Mouse (Mus musculus) small intestine, adult 2 months (tissue): ENCODE results near the gene Cd93. TPM values are rescaled to one million over a fixed set of nuclear protein-coding genes. Genes with fewer than 3 reads are reported as not detected.

Experiments used
- H3K27ac ChIP-seq: fragments of 200-500 bp; 2 replicates; pipeline ENCODE4 v1.5.1; 2012; ENCODE audit warnings: low read depth, low read length, control low read depth, inconsistent platforms; ENCODE audit not compliant: insufficient read depth
- H3K27me3 ChIP-seq: fragments of 200-500 bp; 2 replicates; pipeline ENCODE4 v1.6.1; 2012; ENCODE audit warnings: mild to moderate bottlenecking, moderate library complexity, low read length, inconsistent platforms; ENCODE audit not compliant: control insufficient read depth, insufficient read depth
- H3K36me3 ChIP-seq: fragments of 200-500 bp; 2 replicates; pipeline ENCODE4 v1.6.1; 2012; ENCODE audit warnings: mild to moderate bottlenecking, low read length, control low read depth, inconsistent platforms; ENCODE audit not compliant: control insufficient read depth, insufficient read depth
- H3K4me1 ChIP-seq: fragments of 200-500 bp; 2 replicates; pipeline ENCODE4 v1.6.1; 2012; ENCODE audit warnings: low read length, inconsistent platforms, mixed read lengths; ENCODE audit not compliant: control insufficient read depth, insufficient read depth, insufficient read length
- H3K4me3 ChIP-seq: fragments of 200-500 bp; 2 replicates; pipeline ENCODE4 v1.5.1; 2012; ENCODE audit warnings: low read depth, mild to moderate bottlenecking, control low read depth, inconsistent platforms, low read length, moderate library complexity
- CTCF ChIP-seq: fragments of 200-500 bp; IDR thresholded peaks from 2 replicates; pipeline ENCODE4 v1.5.1; 2012; ENCODE audit warnings: low read depth, mild to moderate bottlenecking, control low read depth, inconsistent platforms, low read length, moderate library complexity, mixed read lengths; ENCODE audit not compliant: insufficient replicate concordance, insufficient read length; ENCODE audit errors: extremely low read depth
- POLR2A ChIP-seq: fragments of 200-500 bp; IDR thresholded peaks from 2 replicates; pipeline ENCODE4 v1.6.1; 2012; ENCODE audit warnings: low read depth, mild to moderate bottlenecking, control low read depth, inconsistent platforms, low read length, moderate library complexity
- WGBS: fragments of 180-500 bp; shearing (Covaris S2); methylation state at CpG from one replicate; pipeline ENCODE4 v1.1.7; 2018; 5-methylcytosine and 5-hydroxymethylcytosine counted together
- polyA plus RNA-seq: library from polyadenylated mRNA; depleted of rRNA; stranded (reverse); fragments of >200 nt; gene quantifications from 2 replicates; pipeline ENCODE4 v1.2.3, GENCODE M21; 2012; rRNA removed

Cd93 gene
- polyA plus RNA-seq, 1 experiment: 2.5 TPM

DNA sequence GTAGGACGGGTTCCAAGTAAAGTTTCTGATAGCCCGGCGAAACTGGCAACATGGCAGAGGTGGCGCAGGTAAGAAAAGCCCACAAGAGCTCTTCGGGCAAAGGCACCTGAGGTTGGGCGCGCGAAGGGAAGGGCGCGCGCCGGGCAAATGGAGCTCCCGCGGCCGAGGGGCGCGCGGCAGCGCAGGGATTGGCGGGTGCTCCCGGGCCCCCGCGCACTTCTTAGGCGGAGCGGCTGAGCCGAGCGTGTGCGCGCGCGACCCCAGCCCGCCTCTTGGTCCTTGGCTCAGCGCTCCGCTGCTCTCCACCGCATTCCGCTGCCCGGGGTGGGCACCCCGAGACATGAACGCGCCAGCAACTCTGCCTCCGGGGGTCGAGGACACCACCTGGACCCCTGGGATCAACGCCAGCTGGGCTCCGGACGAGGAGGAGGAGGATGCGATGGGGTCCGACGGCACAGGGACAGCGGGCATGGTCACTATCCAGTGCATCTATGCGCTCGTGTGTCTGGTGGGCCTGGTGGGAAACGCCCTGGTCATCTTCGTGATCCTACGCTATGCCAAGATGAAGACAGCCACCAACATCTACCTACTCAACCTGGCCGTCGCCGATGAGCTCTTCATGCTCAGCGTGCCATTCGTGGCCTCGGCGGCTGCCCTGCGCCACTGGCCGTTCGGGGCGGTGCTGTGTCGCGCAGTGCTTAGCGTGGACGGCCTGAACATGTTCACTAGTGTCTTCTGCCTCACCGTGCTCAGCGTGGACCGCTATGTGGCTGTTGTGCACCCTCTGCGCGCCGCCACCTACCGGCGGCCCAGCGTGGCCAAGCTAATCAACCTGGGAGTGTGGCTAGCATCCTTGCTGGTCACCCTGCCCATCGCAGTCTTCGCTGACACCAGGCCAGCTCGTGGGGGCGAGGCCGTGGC is 48.0 kb downstream of the Cd93 start, which contains the start of gene Sstr4:
Gene Sstr4 (plus strand): TSS at position 214 of the 921 bp plus-strand sequence.
- WGBS: 8% methylated on average over 83 of the region's 83 CpGs
- Histone ChIP-seq H3K4me3 (peak within 1 kb of the TSS; percentile 40), H3K36me3 (no peaks in the 10 kb centered on the region), H3K27me3 (no peaks in the 10 kb centered on the region; the same call in 1 of the 2 replicates), H3K27ac (no peak within 1 kb of the TSS), H3K4me1 (peaks cover 7% of the 10 kb centered on the region; the same call in 1 of the 2 replicates)
- TF ChIP-seq POLR2A: no peak
- TF ChIP-seq CTCF: no peak

DNA sequence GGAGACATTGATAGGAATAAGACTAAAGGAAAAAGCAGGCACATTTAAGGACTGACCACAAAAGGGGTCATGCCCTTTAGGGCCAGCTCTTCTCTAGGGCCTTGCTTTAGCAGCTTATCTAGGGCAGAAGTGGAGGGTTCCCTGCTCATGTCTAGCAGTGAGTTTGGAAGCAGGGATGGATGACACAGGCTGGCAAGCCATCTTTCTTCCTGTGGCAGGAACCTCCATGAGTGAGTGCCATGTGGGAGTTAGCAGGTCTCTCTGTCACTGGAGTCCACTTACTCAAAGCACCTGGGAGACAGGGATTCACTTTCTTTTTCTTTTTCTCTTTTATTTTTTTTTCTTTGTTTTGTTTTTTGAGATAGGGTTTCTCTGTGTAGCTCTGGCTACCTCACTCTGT is 49.5 kb downstream of the Cd93 start:
- no peaks in the 10 kb centered on the region; the same call in 1 of the 2 replicates for H3K27me3 ChIP-seq
- peaks cover 7% of the 10 kb centered on the region; the same call in 1 of the 2 replicates for H3K4me1 ChIP-seq
- H3K36me3 ChIP-seq: no peaks in the 10 kb centered on the region
- no peak overlapping the region for H3K4me3 ChIP-seq
- TF ChIP-seq POLR2A: no peak
- no peak for TF ChIP-seq CTCF
- no peak overlapping the region for H3K27ac ChIP-seq

DNA sequence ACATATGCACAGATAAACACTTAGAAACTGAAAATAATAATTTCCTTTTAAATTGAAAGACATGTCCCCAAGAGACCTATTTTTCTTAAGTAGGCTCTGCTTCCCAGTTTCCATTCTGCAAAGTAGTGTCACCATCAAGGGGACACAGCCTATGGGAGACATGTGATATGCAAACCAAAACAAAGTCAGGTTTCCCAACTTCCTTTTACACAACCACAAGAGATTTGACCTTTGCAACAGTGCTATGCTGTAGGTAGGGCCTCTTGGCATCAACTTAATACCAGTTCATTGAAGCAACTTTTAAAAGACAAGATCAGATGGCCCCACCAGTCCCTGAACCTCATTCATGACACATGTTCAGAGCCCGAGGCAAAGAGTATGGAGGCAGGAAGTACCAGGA is 50.2 kb downstream of the Cd93 start:
- 35% methylated on average over 1 of the region's 1 CpGs for WGBS
- no peak overlapping the region for H3K27ac ChIP-seq
- no peaks in the 10 kb centered on the region; the same call in 1 of the 2 replicates for H3K27me3 ChIP-seq
- no peaks in the 10 kb centered on the region for H3K36me3 ChIP-seq
- peaks cover 7% of the 10 kb centered on the region; the same call in 1 of the 2 replicates for H3K4me1 ChIP-seq
- TF ChIP-seq POLR2A (no peak), CTCF (no peak)
- H3K4me3 ChIP-seq: no peak overlapping the region

DNA sequence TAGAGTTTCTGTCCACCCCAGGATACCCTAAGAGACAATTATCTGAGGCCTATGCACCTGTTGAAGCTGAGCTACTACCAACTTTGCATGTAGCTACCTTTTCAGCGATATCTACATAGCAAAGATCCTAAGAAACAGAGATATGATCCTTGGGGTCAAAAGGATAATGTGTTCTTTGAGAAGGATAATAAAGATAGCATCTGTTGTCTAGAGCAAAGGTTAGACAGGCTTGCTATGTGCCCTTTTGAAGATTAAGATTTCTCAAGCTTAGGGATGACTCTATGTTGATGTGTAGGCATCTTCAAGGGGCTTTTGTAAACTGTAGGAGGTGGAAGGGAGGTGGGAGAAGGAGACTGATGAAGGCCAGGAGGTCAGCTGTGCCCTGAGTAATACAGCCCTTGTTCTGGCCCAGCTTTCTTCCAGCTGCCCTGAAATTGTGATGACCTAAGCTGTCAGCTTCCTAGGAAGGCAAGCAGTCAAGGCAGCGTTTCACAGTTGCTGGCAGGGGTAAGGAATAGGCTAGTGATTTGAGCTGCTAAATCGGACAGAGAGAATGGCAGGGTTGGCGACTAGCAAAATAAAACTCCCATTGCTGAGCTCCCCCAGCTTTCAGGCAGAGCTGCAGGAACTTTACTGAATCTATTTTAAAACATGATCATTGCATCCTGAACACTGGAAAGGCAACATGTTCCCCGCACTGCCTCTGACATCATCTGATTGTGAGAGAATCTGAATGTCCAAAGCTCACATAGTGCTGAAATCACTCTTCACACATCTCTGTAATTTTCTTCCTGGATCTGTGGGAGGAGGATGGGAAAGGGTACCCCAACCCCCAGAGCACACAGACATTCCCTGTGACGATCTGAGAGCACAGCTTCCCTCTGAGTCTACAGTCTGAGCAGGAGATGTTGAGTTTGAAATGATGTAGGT is 55.4 kb downstream of the Cd93 start:
- Histone ChIP-seq H3K4me3 (no peak overlapping the region), H3K27ac (no peak overlapping the region), H3K4me1 (no peaks in the 10 kb centered on the region), H3K36me3 (no peaks in the 10 kb centered on the region), H3K27me3 (no peaks in the 10 kb centered on the region)
- no peak for TF ChIP-seq POLR2A
- TF ChIP-seq CTCF: no peak
- 50% methylated on average over 6 of the region's 6 CpGs for WGBS

DNA sequence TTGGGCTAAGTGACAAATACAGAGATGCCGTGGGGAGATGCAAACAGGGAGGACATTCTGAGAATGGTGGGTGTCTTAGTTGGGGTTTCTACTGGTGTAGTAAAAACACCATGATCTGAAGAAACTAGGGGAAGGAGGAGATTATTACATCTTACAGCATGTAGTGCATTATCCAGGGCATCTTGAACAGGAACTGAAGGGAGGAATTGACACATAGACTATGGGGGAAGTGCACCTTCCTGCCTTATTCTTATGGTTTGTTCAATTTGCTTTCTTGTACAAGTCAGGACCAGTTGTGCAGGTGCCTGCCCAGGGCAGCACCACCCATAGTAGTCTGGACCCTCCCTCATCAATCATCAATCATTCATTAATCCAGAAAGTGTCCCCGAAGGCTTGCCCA is 56.4 kb downstream of the Cd93 start:
- Histone ChIP-seq H3K27me3 (no peaks in the 10 kb centered on the region), H3K36me3 (no peaks in the 10 kb centered on the region), H3K27ac (no peak overlapping the region), H3K4me1 (no peaks in the 10 kb centered on the region), H3K4me3 (no peak overlapping the region)
- no peak for TF ChIP-seq CTCF
- no peak for TF ChIP-seq POLR2A
- 72% methylated on average over 2 of the region's 2 CpGs for WGBS

Other genes starting within 250 kb of the Cd93 start
- 0.50 and 0.85 TPM in 2 replicates for gene Sstr4, start 48.2 kb downstream of the Cd93 start, polyA plus RNA-seq
- 13.5 and 15.2 TPM in 2 replicates for gene Thbd, start 35.4 kb downstream of the Cd93 start, polyA plus RNA-seq
- 9.4 and 14.1 TPM in 2 replicates for gene Nxt1, start 229.0 kb upstream of the Cd93 start, polyA plus RNA-seq
- 4.5 and 5.5 TPM in 2 replicates for gene Gzf1, start 237.5 kb upstream of the Cd93 start, polyA plus RNA-seq